Mouse (Mus musculus) olfactory bulb, adult 2 months (tissue): ENCODE data around the gene Snph.

ENCODE experiments used
- CTCF ChIP-seq: fragments of 200-500 bp; IDR thresholded peaks from 2 replicates; pipeline ENCODE4 v1.5.1; 2012; ENCODE audit warnings: low read depth, mild to moderate bottlenecking, low read length, moderate library complexity; ENCODE audit not compliant: insufficient read depth
- POLR2A ChIP-seq: fragments of 200-500 bp; IDR thresholded peaks from 2 replicates; pipeline ENCODE4 v1.6.1; 2012; ENCODE audit warnings: mild to moderate bottlenecking, low read depth, low read length, moderate library complexity; ENCODE audit not compliant: insufficient read depth

DNA sequence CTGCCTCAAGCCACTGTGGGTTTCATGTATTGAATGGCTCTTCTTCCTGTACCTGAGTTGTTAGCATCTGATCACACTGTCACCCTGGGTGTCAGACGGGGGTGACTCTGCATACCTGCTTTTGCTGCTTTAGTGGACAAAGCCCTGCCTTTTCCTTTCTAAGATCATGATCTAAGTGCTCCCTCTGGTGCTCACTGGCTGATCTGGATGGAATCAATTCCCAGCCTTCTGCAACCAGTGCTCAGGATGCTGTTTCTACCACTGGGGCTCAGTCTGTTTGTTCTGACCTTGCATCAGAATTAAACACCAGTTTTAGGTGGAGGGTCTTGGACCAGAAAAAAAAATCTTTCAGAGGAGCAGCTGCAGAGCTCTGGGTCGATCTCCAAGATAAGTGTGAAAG lies 43.8 kb upstream of the Snph start:
- no peak for TF ChIP-seq POLR2A
- TF ChIP-seq CTCF = no peak
